Mouse (Mus musculus): ENCODE measurements around the gene Ilf3.
"Not testable (repeated sequence)": the region's sequence is repeated elsewhere in the genome, so short reads cannot be mapped to it uniquely, and the experiment has no call there.

The Ilf3 gene

DNA sequence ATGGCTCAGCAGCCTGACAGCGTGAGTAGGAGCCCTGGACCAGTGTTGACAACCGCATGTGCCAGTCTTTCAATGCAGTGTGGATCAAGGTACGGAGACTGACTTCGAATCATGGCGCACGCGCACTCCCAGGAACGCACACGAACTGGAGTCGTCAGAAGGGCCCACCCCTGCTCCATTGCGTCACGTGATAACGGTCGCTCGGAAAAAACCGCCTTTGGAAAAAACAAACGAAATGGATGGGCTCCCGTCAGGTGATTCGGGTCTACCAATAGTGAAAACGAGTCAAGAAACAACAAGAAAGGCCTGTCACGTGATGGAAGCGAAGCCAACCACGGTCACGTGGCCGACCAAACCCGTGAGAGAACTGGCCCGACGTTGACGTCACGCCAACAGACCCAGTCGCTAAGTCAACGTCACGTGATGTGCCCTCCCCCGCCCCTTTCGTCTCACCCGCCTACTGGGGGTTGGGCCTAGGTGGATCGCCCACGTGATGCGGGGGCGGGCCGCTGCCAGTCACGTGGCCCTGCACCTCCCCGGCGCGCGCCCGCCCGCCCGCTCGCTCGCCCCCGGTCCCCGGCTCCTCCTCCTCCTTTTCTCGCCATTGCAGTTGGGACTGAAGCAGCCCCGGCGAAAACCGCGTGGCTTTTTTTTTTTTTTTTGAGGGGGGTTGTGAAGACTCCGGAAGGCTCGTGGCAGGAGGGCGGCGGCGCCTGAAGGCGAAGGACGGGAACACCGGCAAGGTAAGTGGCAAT lies at the start of gene Ilf3:
Ilf3 (plus strand) TSS at position 515 of the 755 bp plus-strand sequence.
- in situ Hi-C loops (cut with MboI): no loop called here

DNA sequence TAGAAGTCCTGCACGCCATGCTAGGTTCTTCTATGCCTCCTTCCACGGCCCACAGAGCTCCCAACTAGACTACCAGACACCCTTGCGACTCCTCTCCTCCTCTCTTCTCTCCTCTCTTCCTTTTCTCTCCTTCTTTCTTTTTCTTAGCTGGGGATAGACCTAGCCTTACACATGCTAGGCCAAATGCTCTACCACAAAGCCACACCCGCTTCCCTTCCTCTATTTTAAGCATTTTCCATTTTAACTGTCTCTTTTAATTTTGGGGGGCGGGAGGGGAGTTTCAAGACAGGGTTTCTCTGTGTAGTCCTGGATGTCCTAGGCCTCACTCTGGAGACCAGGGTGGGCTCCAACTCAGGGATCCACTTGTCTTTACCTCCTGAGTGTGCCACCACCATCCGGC lies 48.9 kb upstream of the Ilf3 start:
- in situ Hi-C loops (cut with MboI): loop anchor here (5.0 kb wide), 1 partner anchor 34 kb away; no protein-coding TSS in a partner anchor

DNA sequence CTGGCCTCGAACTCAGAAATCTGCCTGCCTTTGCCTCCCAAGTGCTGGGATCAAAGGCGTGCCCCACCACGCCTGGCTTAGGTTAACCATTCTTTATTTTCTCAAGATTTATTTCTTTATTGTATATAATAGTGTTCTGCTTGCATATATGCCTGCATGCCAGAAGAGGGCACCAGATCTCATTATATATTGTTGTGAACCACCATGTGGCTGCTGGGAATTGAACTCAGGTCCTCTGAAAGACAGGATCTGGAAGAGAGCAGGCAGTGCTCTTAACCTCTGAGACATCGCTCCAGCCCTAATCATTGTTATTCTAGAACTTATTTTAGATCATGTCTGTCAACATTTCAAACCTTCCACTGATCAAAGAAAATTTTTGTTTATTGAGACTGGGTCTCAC lies 48.2 kb upstream of the Ilf3 start:
- in situ Hi-C loops (cut with MboI): loop anchor here (5.0 kb wide), 1 partner anchor 33 kb away; no protein-coding TSS in a partner anchor

DNA sequence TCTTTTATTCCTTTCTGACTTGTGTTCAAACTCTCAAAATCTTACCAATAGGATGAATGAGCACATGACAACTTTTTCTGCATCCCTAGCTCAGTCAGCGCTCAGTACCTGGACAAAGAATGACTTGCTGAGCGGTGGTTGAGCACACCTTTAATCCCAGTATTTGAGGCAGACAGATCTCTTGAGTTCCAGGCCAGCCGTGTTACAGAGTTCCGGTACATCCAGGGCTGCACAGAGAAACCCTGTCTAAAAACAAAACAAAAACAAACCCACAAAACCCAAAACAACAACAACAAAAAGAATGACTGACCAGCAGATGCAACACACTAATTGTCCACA lies 47.4 kb upstream of the Ilf3 start:
- in situ Hi-C loops (cut with MboI): no loop called here

DNA sequence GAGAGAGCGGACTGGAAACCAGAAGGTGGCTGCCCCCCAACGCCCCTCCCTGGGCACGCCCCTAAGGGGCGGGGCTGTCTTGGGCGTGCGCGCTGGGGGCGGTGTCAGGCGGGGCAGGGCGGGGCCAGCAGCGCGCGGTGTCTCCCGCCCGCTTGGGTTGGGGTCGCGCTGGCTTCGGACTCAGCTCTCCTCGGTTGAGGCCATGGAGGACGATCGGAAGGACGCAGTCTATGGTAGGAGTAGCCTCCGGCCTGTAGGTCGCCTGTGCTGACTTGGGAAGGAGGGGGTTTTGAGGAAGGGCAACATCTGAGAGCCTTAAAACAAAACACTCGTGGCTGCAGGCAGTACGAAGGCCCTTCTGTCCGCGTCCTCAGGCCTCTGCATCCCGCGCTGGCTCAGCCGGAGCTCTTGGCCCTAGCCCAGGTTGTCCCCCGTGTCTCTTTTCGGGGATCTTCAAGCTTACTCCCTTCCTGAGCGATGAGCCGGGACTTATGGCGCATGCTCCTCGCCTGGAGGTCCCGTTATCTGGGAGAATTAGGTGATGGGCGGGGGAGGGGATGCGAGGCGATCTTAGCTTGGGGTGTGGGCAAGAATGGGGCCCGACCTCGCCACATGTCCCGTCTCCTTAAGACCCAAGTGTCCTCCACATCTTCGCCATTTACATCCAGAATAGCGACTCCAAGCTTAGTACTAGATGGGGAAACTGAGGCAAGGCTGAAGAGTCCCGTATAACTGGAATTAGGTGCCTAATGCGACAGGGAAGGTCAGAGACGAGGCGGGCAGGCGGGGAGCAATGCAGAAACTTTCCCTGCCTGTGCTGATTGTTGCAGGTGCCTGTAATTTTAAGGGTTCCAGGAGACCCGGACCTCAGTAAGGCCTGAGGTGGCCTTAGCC lies 46.8 kb upstream of the Ilf3 start, which contains the start of gene Slc44a2:
Slc44a2 (plus strand) TSS at position 80 of the 894 bp plus-strand sequence.
- in situ Hi-C loops (cut with MboI): no loop called here

DNA sequence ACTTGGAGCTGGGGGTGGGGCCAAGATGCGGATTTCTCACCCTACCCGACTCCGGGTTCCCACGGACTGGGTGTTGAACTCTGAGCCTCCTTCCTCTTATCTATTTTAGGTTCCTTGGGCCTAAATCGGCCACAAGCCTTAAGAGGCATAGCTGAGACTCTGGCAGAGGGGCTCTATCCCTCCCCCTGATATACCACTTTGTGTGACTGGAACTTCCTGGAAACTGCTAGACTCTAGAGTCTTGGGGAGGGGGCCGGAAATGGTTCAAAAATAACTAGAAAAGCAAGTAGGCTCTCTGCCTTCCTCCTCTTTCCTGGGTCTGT lies 46.2 kb upstream of the Ilf3 start:
- in situ Hi-C loops (cut with MboI): no loop called here

DNA sequence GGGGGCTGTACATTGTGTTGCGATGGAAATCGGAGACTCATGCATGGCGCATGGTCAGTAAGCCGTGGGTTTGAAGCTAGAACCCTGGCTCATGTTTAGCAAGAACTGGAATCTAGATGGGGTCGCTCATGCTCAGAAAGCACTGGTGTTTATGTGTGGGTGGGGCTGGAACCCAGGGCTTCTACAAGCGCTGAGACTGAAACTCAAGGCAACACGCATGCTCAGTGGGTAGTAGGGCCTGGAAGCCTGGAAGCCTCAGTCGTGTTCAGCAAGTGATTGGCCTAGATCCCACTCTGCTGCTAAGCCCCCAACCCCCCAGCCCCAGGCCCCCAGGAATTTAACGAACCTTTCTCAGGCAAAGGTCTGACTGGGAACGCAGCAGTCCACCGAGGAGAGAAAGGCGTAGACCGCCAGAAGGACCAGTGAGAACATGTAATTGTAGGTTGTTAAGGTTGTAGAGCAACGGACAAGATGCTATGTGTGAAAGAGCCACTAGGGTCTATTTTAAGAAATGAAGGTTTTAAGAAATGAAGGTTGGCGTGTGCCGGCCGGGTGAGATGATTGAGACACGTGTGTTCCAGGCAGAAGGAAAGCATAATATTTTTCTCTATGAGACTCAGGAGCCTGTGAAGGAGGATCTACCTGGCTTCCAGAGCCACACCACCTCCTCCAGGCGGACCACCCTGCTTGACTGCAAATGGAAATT lies 45.3 kb upstream of the Ilf3 start:
- in situ Hi-C loops (cut with MboI): no loop called here

DNA sequence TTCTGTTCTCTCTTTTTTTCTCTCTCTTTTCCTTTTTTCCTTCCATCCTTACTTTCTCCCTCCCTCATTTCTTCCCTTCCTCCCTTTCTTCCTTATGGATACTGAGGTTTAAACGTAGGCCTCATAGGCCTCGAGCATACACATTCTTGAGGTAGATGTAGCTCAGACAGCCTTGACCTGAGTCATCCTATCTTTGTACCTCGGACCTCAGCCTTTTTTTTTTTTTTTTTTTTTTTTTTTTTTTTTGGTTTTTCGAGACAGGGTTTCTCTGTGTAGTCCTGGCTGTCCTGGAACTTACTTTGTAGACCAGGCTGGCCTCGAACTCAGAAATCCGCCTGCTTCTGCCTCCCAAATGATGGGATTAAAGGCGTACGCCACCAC lies 44.8 kb upstream of the Ilf3 start:
- in situ Hi-C loops (cut with MboI): not testable (repeated sequence)

DNA sequence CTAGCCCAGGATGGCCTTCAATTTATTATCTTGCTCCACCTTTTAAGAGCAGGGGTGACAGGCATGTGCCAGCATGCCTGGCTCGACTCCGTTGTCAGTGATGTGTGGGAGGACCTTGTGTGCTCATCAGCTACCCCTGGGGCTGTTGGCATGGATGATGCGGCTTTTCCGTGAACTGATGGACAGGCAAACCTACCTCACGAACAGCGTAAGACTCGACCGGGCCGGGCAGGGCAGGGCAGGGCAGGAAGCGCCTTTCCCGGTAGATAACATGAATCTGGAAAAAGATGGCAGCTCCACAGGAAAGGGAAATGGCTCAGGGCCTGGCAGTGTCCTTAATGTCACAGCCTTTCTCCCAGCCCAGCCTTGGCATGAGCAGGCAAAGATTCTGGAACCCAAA lies 43.4 kb upstream of the Ilf3 start:
- in situ Hi-C loops (cut with MboI): no loop called here

DNA sequence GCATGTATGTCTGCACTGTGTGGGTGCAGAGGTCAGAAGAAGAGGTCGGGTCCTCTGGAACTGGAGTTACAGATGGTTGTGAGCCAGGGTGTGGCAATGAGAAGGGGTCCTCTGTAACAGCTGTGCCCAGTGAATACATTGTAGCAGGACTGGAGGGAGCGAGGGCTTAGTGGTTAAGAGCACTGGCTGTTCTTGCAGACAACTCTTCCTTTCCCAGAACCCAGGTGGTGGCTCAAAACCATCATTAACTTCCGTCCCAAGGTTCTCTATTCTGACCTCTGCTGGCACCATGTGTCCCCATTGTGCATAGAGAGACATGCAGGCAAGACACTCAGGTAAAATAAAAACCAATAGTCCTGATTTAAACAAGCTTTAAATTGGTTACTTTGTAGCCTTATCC lies 40.1 kb upstream of the Ilf3 start:
- in situ Hi-C loops (cut with MboI): no loop called here

DNA sequence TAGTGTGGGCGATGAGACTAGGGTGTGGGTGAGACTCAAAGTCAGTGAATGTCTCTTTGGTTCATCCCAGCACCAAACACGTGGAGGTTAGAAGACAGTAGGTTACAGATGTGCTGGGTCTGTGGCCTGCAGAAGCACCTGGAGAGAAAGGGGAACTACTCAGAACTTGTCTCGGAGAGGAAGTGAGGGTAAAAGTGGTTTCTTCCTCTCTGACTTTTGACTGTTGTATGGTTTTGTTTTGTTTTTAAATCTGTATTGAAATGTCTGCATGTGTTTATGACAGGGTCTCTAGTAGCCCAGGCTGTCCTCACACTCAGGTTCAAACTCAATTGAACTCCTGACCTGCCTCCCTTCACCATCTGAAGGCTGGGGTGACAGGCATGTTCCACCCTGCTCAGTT lies 39.6 kb upstream of the Ilf3 start:
- in situ Hi-C loops (cut with MboI): no loop called here

DNA sequence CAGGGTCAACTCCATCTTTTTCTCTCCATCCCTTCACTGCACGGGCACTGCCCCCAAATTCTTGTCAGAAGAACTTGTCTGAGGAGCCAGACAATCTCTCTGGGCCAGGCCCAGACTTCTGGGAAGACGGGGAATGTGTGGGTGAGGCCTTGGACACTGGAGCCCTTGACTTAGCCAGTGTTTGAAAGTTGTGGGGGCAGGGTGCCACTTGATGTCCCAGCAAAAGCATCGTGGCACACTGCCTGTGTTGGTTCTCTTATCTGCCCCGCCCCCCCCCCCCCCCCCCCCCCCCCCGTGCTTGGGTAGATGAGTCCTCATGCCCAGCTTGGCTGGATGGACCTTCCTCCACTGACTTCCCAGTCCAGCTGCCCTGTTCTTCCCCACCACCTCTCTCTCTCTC lies 38.6 kb upstream of the Ilf3 start:
- in situ Hi-C loops (cut with MboI): no loop called here

DNA sequence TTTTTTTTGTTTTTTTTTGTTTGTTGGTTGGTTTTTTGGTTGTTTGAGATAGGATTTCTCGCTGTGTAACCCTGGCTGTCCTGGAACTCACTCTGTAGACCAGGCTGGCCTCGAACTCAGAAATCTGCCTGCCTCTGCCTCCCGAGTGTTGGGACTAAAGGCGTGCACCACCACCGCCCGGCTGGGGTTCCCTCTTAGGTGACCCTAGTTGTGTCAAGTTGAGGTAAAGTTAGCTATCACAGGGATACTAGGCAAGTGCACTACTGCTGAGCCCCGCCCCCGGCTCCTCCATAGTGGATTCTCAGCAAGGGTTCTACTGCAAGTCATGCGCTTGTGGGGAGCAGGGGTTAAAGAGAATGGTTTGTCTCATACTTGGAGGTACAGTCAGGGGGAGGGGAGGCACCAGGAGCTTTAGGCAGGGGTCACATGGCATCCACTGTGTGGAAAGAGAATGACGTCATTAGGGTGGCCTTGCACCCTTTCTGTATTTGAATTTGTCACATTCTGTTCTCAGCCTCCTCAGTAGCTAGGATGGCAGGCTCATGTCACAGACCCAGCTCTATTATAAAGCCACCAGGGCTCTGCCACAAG lies 37.9 kb upstream of the Ilf3 start:
- in situ Hi-C loops (cut with MboI): no loop called here

DNA sequence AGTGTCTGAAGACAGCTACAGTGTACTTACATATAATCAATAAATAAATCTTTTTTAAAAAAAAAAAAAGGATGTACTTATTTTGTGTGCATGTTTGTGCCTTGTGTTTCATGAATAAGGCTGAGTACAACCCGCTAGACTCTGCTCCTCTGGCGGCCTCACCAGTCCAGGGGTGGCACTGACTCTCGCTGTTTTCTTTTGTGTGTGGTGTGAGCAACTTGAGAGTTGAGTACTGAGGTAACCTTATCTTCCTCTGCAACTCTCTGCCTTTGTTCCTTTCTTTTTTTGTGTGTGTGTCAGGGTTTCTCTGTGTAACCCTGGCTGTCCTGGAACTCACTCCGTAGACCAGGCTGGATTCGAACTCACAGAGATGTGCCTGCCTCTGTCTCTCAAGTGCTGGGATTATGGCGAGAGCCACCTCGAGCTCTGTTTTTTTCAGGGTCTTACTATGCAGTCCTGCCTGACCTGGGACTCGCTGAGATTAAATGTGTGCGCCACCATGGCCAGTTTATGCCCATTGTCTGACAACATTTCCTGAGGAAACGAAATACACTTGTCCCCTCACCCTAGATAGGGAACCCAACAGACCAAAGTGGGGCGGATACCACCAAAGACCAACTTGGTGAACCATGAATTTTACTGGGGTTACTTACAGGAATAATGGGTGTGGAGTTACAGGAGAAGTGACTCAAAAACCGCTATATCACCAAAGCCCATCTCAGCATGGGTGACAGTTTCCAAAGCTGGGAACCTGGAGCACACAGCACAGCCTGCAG lies 36.1 kb upstream of the Ilf3 start:
- in situ Hi-C loops (cut with MboI): no loop called here

DNA sequence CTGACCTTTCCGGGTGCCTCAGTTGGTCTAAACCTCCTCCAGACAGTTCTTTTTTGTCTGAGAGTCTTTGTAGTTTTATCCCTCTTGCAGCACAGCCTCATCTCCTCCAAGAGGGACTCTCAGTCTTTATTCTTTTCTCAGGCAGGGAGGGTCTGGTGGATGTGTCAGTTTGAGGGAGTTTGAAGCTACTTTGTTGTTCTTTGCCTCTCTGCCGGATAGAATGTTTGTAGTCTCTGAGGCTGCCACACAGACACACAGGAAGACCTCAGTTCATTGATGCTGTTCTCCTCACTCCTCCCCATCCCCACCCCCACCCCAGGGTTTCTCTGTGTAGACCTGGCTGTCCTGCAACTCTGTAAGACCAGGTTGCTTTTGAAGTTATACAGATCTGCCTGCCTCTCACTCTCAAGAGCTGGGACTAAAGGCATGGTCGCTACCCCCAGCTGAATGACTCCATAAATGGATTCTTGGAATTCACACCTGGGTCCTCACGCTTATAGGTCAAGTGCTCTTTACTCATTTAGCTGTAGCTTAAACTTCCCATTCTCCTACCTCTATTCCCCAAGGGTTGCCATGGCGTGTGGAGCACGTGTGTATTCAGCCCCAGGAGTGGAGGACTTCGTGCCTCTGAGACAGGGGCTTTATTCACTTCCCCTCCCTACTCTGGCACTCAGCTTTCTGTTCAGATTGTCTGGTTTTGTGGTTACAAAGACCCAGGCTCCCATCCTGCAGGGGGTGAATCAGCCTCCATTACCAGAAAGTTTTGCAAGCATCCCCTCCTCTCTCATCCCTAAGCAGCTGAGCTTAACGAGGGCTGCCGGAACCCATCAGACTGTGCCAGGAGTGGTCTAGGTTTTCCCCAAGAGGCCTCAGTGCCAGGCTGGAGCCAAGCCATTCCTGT lies 35.3 kb upstream of the Ilf3 start:
- in situ Hi-C loops (cut with MboI): no loop called here

DNA sequence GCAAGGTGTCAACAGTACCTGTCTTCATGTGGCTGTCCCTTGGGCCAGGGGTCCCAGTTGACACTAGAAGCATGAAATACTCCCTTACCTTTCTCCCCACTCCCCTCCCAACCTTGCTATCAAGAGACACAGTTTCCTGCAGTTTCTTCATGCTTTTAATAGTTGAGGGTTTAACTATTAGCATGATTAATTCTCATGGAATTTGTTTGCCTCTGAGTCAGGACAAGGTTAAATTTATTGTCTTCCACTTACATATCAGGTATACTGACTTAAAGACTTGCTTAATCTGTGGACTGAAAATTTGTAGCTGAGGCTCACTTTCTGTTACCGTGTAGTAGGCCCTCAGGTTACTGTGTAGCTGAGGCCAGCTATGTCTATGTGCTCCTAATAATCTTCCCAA lies 34.1 kb upstream of the Ilf3 start:
- in situ Hi-C loops (cut with MboI): no loop called here

DNA sequence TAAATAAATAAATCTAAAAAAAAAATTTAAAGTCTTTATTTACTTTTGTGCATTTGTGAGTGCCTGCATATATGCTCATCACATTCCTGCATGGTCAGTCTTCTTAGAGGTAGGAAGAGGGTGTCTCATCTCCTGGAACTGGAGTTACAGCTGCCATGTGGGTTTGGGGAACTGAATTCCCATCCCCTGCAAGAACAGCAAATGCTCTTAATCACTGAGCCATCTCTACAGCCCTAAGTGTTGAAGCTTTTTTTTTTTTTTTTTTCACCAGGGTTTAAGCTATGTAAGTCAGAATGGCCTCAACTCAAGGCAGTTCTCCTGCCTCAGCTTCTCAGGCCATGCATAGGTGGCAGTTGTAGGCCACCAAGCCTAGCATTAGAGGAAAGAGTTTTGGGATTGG lies 32.9 kb upstream of the Ilf3 start:
- in situ Hi-C loops (cut with MboI): no loop called here

DNA sequence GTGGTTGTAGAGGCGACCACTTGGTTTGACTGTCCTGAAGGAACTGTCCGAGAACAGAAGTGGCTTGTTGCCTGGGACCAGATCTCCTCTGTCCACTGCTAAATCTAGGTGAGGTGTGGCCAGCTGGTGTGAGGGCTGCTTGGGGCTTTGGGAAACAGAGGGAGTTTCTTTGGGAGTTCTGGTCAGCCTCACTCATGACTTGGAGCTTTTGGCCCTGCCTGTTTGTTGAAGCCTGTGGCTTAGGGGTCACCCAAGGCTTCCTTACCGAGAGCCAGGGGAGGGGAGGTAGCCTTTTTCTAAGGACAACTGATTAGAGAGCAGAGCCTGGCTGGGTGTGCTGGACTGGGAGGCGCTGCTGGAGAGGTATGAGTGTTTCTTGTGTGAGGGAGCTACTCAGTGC lies 32.3 kb upstream of the Ilf3 start:
- in situ Hi-C loops (cut with MboI): no loop called here

DNA sequence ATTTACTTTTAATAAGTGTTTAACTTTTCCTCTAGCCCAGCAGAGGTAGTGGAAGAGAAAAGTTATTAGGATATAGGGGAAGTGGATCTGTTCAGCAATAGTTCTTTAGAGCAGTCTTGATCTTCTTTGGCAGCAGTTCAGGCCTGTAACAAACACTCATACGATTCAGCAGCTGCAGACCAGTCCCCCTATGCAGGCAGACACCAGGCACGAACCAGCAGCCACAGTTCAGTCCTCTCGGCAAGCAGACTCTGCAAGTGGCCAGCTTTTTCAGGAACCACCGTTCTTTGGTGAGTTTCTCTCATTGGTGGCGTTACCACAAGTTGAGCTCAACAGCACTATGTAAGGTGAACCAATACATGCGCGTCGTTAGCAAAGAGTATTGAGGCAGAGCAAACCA lies 31.2 kb upstream of the Ilf3 start:
- in situ Hi-C loops (cut with MboI): no loop called here

DNA sequence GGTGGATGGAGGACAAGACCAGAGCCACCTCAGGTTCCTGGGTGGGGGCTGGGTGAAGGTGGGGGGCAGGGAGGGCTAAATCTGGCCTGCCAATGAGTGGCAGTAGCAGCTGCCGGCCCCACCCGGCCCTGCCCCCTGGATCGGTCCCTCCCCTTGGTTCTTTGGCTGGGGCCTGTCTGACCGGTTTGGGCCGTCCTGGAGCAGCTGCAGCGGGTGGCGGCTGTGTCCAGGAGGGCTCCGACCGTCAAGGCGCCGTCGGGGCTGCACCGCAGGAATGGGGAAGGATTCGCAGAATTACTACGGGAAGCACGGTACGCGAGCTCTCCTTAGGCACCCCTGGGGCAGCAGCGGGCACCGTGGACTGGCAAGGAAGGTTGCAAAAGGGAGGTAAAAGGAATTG lies 30.0 kb upstream of the Ilf3 start:
- in situ Hi-C loops (cut with MboI): no loop called here

DNA sequence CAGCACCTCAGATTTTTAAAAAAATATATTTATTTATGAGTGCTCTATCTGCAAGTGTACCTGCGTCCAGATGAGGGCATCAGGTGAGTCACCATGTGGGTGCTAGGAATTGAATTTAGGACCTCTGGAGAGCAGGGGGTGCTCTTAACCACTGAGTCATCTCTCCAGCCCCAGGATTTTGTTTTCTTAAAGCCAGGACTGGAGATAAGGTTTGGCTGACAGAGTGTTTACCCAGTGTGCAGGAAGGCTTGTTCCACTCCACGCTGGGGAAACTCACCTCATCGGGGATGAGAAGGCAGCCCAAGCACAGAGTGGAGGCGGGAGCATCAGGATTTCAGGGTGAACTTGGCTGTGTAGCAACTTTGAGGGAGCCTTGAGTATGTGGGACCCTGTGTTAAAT lies 27.3 kb upstream of the Ilf3 start:
- in situ Hi-C loops (cut with MboI): no loop called here

All from mature B cell (primary cell).